Comparison of ENCODE assay signal across 22 mouse cellular contexts in genomic region chr13:57854416-57854815, GRCm38 (mm10). TPM values are rescaled to one million over a fixed set of nuclear protein-coding genes. Genes with fewer than 3 reads are reported as not detected.
"Had no signal": no experiment of that assay in that cellular context is flagged by ENCODE, and none has a peak within 500 bp of the region (broad histone marks: within the 10 kb centered on the region; RNA-seq: fewer than 3 reads in every experiment).

No protein-coding gene starts in this region.

- DNase-seq: liver, postnatal 0 days; lung, adult 2 months; lung, postnatal 14 days; lung, postnatal 36 days; midbrain, embryonic 14.5 days; right cerebral cortex, postnatal 14 days; thymus, adult 2 months; thymus, postnatal 25 days; thymus, postnatal 4 days had no signal

- H3K4me1 ChIP-seq: lung, embryonic 15.5 days; megakaryocyte, embryonic 14.5 days had no signal

- H3K9ac ChIP-seq: liver, postnatal 0 days; lung, embryonic 15.5 days; midbrain, embryonic 12.5 days; neural tube, embryonic 12.5 days; stomach, embryonic 15.5 days had no signal

- ATAC-seq: liver, postnatal 0 days; lung, postnatal 0 days; midbrain, embryonic 16.5 days had no signal

- H3K4me3 ChIP-seq: lung, embryonic 15.5 days; megakaryocyte, embryonic 14.5 days; midbrain, embryonic 12.5 days; neural tube, embryonic 12.5 days; stomach, embryonic 15.5 days had no signal

- H3K9me3 ChIP-seq: lung, embryonic 15.5 days; midbrain, embryonic 12.5 days; neural tube, embryonic 12.5 days; stomach, embryonic 15.5 days had no signal

- H3K27me3 ChIP-seq: lung, embryonic 15.5 days; megakaryocyte, embryonic 14.5 days; midbrain, embryonic 12.5 days; neural tube, embryonic 12.5 days; stomach, embryonic 15.5 days had no signal

- H3K27ac ChIP-seq: lung, embryonic 15.5 days; macrophage; neural tube, embryonic 12.5 days; stomach, embryonic 15.5 days; stomach, postnatal 0 days had no signal

- H3K4me2 ChIP-seq: lung, embryonic 15.5 days; midbrain, embryonic 12.5 days; neural tube, embryonic 12.5 days; stomach, embryonic 15.5 days had no signal

- H3K36me3 ChIP-seq: lung, embryonic 15.5 days; midbrain, embryonic 12.5 days; neural tube, embryonic 12.5 days; stomach, embryonic 15.5 days had no signal

RNA-seq across cellular contexts. Expression of gene Spock1, which starts 53.7 kb away (rescaled TPM):
- total RNA-seq: megakaryocyte progenitor cell, adult 5-6 weeks; monocyte, adult 5-6 weeks; neutrophil, adult 5-6 weeks had no signal
- polyA plus RNA-seq: liver, postnatal 0 days; macrophage; spleen, adult 2 months had no signal
